Mouse (Mus musculus) spleen, embryonic (tissue): ENCODE measurements at regions not wholly inside any gene's neighbourhood (a gene's known extent, or its start where the extent isn't known, plus 50 kb on each side); places are given as distances from the start of the nearest gene placed in this dataset.
"Not testable (repeated sequence)": the region's sequence is repeated elsewhere in the genome, so short reads cannot be mapped to it uniquely, and the experiment has no call there.

Experiments
- CTCF ChIA-PET: fragments of 350-600 bp; sonication (Branson Sonifier 250); formaldehyde crosslinking; loops from one replicate; lab custom pipeline; 2022; lab: Charles Lee

- CTCF ChIA-PET = no interaction called here
Measured at GRCm38 (mm10) chr11:52460190-52460780, 64.1 kb downstream of the 9530068E07Rik start.

DNA sequence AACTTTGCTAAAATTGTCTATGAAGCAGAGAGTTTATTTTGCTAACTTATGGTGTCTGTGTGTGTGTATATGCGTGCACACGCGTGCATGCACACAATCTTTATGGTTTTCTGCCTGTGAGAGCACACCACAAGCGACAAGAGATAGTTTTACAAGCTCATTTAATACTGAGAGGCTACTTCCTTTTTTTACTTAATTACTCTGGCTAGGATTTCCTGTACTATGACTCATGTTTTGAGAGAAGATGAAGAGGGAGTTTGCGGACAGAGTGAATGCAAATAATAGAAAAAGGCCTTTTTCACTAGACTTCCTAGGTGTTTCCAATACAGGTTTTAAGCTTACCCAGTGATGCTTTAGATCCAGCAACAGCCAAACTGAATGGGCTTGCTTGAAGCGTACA lies 74.9 kb downstream of the 9530068E07Rik start:
- CTCF ChIA-PET = not testable (repeated sequence)

DNA sequence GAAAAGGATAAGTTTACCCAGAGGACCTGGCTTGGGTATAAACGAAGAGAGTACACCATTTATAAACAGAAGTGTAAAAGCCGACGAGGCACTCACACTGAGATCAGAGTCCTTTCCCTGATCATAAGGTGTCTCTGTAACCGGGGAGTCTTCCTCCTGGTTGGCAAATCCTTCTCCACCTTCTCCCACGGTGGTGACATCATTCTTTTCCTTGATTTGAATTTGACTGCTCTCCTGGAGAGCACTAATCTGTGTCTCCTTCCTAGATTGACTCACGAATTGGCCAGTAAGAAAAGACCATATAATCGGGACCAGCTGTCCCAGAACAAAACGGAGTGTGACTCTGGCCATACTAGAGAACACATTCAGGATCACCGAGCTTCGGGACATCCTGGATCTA lies 83.9 kb downstream of the 9530068E07Rik start:
- CTCF ChIA-PET = not testable (repeated sequence)

GRCm38 (mm10) chr11:52480694-52481093 lies 84.5 kb downstream of the 9530068E07Rik start:
- CTCF ChIA-PET = not testable (repeated sequence)

- CTCF ChIA-PET = not testable (repeated sequence)
Measured at GRCm38 (mm10) chr11:52483534-52483933, 87.3 kb downstream of the 9530068E07Rik start.

DNA sequence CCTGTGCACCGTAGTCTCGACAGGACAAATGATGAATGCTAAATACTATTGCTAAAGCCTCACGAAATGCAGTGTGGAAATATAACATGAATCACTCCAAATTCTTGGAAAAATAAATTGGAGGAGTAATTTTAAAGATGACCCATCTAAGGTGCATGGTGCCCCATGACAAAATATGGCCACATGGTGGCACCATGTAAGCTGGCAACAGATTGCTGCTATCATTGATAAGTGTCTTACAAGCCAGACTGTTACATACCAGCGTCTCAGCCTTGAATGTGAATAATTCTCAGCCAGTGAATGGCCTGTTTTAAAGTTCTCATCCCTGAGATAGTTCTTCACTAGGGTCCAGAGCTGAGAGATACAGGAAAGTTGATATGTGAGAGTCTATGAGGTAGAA lies 92.3 kb downstream of the 9530068E07Rik start:
- CTCF ChIA-PET = not testable (repeated sequence)

GRCm38 (mm10) chr11:52493336-52493735 lies 97.1 kb downstream of the 9530068E07Rik start:
- CTCF ChIA-PET = no interaction called here

DNA sequence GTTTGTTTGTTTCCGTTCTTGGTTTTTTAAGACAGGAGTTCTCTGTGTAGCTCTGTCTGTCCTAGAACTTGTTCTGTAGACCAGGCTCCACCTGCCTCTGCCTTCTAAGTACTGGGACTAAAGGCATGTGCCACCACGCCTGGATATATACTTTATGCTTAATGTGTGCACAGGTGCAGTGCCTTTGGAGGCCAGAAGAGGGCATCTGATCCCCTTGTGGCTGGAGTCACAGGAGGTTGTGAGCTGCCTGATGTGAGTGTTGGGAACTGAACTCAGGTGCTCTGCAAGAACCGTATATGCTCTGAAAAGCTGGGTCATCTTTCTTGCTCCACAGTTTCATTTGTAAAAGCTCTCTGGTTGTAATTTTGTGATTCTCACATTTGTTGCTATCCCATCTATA lies 100.7 kb downstream of the 9530068E07Rik start:
- CTCF ChIA-PET = no interaction called here

DNA sequence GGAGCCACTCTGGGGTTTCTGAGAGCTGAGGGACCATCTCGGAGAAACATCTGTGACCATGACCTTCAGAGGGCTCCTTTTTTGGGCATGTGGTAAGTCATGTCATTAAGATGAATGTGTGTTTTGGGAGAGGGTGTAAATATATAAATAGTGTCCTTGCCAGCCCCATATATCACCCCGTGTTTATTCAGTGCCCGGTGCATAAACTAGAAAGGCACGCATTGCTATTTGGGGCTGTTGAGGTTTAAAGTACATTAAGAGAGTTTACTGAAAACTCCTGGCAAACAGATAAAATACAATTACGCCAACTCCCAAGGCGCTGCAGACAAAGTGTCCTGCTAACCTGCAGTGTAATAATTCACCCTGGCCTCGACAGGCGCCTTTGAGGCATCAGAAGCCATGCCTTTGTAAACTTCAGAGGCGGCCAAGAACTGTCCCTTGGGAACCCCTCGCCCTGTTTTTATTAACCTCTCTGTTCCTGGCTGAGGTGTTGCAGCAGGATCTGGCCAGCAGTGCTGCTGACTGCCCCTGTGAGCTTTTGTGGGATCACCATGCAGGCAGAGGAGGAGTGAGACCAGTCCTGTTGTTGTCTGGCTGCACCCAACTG lies 106.6 kb downstream of the 9530068E07Rik start:
- CTCF ChIA-PET = no interaction called here

DNA sequence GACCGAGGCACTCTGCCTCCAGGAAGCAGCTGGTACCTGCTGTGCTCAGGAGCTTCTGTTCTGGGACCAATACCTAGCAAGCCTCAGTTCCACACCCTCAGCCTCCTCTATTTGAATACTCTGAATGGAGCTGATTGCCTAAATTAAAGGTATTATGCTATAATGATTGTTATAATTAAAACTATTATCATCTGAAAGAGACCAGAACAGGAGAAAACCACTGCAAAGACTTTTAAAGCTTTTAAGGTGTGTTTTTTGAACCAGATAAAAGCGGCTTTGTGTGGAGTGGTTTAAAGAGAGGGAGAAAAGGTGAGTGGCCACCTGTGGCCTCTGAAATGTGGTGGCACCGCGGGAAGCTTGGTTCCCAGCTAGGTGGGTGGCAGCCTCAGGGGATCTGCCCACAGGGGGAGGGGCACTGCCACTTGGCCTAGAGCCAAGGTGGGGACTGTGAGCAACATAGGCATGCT lies 115.6 kb downstream of the 9530068E07Rik start:
- CTCF ChIA-PET = no interaction called here

- CTCF ChIA-PET = no interaction called here
Measured at GRCm38 (mm10) chr11:52517330-52517729, 121.1 kb downstream of the 9530068E07Rik start.

DNA sequence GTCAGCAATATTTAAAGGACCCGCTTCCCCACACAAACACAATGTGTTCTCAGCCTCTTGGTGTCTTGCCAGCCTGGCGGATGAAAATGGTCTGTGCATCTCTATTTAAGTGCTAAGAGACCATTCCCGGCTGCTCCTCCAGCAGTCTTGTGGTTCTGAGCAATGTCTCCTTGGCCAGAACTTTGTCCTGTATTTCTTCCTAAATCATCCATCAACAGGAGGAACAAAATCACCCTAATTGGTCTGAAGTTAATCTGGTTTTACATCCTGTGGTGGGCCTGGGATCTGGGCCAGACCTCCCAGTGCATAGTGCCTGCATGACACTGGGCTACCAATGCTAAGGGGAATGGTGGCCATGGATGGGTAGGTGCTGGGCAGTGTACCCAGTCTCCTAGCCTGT lies 123.6 kb downstream of the 9530068E07Rik start:
- CTCF ChIA-PET = no interaction called here

- CTCF ChIA-PET = no interaction called here
Measured at GRCm38 (mm10) chr11:52521879-52522278, 125.7 kb downstream of the 9530068E07Rik start.

DNA sequence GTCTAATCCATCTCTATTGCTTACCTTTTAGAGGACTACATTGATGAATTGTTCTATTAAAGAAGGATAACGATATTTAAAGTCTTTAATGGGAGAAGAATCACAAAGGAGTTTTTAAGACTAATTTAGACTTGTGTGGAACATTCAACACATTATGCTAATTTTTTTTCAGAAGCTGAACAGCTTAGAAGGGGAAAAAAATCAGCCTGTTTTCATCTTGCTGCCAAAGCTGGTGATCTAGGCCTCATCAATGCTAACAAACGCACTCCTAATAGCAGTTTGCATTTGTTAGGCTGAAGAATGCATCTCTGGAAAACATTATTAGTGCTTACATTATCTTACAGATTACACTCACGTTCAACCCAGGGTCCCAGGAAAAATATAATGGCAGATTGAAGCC lies 126.2 kb downstream of the 9530068E07Rik start:
- CTCF ChIA-PET = no interaction called here

DNA sequence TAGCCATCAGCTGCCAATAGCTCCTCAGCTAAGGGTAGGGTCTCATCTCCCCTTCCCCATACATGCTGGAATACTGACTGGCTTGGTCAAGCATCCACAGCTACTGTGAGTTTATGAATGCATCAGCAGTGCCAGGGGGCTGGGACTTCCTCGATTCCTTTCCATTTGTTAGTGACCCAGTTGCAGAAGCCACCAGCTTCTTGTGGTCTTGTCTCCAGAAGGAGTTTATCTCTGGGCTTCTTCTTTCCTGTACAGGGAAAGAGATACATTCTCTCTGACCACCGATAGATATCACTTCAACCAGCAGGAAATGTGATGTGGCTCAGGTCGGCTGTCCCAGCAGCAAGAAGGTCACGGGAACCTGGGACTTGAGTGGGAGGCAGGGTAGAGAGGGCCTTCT lies 127.0 kb downstream of the 9530068E07Rik start:
- CTCF ChIA-PET = no interaction called here

DNA sequence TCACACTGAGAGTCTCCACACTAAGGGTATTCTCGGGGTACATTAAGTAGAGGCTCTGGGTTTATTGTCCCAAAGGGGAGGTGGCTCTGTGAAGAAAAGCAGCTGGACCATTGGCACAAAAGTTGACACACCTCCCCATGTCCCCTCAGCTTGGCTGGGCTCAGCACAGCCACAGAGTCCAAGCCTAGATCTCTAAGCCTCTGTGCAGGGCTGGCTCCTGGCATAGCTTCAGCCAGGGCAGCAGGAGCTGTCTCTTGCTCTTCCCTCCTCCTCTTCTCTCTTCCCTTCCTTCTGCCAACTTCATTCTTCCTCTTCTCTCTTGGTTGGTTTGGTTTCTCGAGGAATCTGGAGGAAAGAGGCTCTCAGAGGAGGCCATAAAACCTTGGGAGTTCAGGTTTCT lies 127.4 kb downstream of the 9530068E07Rik start:
- CTCF ChIA-PET = no interaction called here

DNA sequence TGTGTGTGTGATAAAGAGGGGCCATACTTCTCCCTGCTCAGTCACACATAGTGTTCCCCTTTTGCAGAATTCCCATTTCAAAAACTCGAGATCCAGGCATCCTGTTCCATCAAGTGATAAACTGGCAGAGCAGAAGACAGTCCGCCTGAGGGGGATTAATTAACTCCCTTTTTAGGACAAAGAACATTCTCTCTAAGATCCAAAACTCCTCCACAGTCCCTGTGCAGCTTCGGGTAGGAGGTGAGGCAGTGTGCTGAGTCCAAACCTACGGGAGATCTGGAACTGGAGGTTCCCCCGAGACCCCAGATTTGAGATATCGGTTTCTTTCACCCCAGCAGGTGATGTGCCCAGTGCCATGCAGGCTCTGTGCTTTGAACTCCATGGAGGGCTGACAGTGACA lies 129.2 kb downstream of the 9530068E07Rik start:
- CTCF ChIA-PET = no interaction called here

DNA sequence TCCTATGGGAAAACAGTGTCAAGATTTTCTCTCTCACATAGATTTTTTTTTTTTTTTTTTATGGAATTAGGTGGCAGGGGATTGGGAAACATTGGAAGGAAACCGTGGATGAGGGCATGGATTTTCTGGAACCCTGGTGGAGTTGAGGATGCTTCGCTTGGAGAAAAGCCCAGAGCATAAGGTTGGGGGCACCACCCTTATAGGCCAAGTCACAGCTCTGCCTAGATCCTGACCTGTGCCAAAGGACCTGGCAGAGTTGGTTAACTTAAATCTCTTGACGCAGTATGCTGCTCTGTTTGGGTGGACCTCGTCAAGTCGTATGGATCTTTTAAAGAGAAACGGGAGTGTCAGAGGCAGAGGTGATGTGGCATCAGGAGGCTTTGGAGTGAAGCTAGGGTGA lies 130.1 kb downstream of the 9530068E07Rik start:
- CTCF ChIA-PET = no interaction called here

DNA sequence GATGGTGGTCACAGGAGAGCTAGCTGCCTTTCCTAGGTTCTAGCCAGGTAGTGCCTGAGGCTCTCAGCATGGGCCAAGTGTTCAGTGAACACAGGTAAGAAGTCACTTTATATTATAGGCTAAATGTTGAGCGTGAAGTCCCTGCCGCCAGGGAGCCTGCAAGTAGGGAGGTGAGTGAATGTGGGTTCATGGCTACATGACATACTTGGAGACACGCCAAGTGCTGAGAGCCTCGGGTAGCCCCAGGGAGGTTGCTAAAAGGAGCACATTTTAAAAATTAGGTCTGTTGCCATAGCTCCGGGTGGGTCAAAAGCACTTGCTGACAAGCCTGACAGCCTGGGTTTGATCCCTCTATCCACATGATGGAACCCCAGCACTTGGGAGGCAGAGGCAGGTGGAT lies 137.2 kb downstream of the 9530068E07Rik start:
- CTCF ChIA-PET = interaction anchor here (0.5 kb wide), 1 partner anchor 1746 kb away, joined by 5 read pairs; no protein-coding TSS in a partner anchor

DNA sequence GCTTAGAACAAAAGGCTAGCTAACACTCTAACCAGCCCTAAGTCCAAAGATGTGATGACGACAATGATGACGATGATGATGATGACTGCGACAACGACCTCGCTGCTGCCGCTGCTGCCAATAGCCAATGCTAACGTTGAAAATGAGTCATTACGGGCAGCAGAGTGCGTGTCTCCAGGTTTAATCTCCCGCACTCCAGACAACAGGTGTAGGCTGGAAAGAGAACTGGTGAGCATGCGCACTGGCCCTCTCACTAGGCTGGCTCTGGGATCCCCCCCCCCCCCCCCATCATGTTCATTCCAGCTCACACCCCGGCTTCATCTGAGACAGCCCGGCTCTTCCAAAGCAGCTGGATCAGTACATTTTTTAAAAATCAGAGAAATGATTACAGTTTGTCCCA lies 138.4 kb downstream of the 9530068E07Rik start:
- CTCF ChIA-PET = no interaction called here

DNA sequence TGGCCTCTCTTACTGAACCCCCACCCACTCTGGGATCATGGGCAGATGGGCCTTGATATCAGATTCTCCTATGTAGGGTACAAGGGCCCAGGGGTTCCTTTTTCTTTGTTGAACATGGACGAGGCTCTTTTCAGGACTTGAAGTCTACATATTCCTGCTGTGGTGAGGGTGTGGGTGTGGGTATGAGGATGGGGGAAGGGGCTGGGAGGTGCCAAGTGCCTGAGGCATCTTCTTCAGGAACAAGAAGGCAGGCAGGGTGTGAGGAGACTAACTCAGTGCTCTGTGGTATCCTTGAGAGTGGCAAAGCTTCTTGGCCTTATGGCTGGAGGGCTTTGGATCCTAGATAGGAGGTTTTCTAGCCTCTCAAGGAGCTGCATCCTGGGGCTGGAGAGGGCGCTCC lies 140.0 kb downstream of the 9530068E07Rik start:
- CTCF ChIA-PET = no interaction called here

- CTCF ChIA-PET = no interaction called here
Measured at GRCm38 (mm10) chr11:52536841-52537240, 140.6 kb downstream of the 9530068E07Rik start.

DNA sequence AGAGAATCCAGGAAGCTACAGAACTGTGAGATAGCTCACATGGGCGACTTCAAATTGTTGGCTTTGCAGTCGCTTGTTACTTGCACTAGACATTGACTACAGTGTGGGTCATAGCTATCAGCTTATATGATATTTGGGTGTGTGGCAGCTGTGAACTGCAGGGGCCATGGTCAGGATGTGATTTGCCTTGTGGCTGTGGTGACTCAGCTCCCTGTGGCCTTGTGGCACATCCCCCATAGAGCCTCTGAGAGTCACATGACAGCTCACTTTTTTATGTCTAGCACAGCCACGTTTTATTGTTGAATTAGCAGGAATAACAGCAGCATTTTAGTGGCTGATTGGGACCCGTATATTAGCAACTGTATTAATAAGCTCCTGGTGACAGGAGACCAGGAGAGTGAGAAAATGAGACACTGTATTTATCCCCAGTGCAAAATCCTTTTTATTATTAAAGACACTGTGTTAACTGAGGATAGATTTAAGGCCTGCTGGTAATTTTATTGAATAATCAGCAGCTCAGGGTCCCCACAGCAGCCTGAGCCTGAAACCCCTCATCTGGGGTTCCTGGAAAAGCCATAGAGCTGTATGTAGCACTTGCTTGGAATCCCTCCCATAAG lies 141.7 kb downstream of the 9530068E07Rik start:
- CTCF ChIA-PET = no interaction called here
